Mouse (Mus musculus): ENCODE results near the gene Gm20532. TPM values are rescaled to one million over a fixed set of nuclear protein-coding genes. Genes with fewer than 3 reads are reported as not detected.

The Gm20532 gene
- polyA plus RNA-seq, 1 experiment from 2014 or later, result 0.28 TPM

DNA sequence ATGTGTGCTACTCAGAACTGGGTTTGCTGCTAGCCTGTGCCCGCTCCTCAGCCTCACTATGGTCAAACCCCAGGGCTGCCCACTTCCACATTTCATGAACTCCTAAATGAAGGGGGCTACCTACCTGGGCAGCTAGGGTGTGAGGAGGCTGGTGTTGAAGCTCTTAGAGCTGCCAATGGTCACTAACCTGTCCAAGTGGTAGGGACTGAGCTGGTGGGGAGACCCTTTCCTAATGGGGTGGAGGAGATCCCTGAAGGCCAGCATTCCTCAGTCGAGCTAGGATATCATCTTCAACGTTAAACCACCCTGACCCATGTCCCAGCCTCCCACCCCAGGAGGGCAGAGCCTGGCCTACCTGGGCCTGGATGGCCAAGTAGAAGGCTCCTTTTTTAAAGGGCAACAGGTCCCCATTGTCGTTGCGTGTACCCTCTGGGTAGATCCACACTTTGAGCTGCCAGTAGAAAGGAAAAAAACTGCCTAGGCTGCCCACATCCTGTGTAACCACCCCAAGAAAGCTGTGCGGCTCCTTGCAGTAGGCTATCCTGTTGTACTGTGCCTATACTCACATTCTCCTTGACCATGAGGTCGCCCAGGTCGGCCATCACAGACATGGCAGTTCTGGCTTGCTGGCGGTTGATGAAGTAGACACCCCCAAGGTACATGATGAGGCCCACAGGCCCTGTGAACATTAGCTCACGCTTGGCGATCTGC is 9.4 kb downstream of the Gm20532 start:
- no peak overlapping the region for H3K4me3 ChIP-seq
- H3K4me1 ChIP-seq (replicated peaks), result peaks cover 6% of the 10 kb centered on the region; the same call in 1 of the 2 replicates
- no peaks in the 10 kb centered on the region for H3K9me3 ChIP-seq (replicated peaks)
- ATAC-seq (ENCODE audit: insufficient number of reproducible peaks, low FRiP score), result peak; percentile 17; the same call in 1 of the 2 replicates
- no peak overlapping the region for H3K9ac ChIP-seq
- H3K27me3 ChIP-seq (replicated peaks), result no peaks in the 10 kb centered on the region
- H3K27ac ChIP-seq (ENCODE audit: poor library complexity, severe bottlenecking), result no peak overlapping the region
- H3K36me3 ChIP-seq, result peaks cover 43% of the 10 kb centered on the region
- H3K4me2 ChIP-seq, result no peak overlapping the region
- WGBS, result 73% methylated on average over 11 of the region's 11 CpGs

DNA sequence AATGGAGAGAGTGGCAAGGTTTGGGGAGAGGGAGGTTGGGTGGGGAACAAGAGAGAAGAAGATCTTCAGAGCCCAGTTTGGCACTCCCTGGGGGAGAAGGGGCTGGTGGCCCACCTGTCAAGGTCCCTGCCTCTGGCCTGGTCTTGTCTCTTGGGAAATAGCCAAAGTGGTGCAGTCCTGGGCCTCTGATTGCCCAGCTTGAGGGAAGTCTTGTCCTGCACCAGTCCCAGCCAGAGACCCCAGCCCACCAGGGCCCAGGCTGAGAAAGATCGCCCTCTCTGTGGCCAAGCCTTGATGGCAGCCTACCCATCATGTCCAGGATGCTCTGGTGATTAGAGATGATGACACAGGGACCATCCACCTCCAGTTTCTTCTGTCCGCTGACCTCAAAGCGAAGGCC is 10.5 kb downstream of the Gm20532 start:
- WGBS, result 89% methylated on average over 3 of the region's 3 CpGs
- H3K36me3 ChIP-seq, result peaks cover 33% of the 10 kb centered on the region
- H3K4me3 ChIP-seq, result no peak overlapping the region
- no peak overlapping the region for H3K4me2 ChIP-seq
- no peak overlapping the region for H3K9ac ChIP-seq
- no peaks in the 10 kb centered on the region for H3K4me1 ChIP-seq (replicated peaks)
- H3K9me3 ChIP-seq (replicated peaks), result no peaks in the 10 kb centered on the region
- H3K27ac ChIP-seq (ENCODE audit: poor library complexity, severe bottlenecking), result no peak overlapping the region
- H3K27me3 ChIP-seq (replicated peaks), result no peaks in the 10 kb centered on the region
- no peak for ATAC-seq (ENCODE audit: insufficient number of reproducible peaks, low FRiP score)

DNA sequence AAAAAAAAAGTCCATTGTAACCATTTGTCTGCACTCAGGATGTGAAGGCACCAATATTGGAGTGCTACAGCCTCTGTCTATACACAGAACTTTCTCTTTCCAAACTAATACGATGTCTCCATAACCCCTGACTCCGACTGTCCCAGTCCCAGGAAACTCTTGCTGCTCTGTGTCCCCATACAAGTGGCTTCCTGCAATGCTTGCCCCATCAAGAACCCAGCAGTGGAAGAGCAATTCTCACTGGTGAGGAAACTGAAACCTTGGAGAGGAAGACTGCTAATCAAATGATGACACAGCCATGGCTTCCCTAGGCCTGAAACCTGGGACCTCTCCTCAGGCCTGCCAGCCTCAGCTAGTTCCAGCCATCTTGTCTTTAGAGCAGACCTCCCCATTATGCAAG is 11.4 kb downstream of the Gm20532 start:
- no peak for ATAC-seq (ENCODE audit: insufficient number of reproducible peaks, low FRiP score)
- 80% methylated on average over 2 of the region's 2 CpGs for WGBS
- Histone ChIP-seq H3K4me2 (no peak overlapping the region), H3K27me3 (replicated peaks) (no peaks in the 10 kb centered on the region), H3K4me1 (replicated peaks) (no peaks in the 10 kb centered on the region; the same call in 1 of the 2 replicates), H3K9ac (no peak overlapping the region), H3K27ac (ENCODE audit: poor library complexity, severe bottlenecking) (no peak overlapping the region), H3K4me3 (no peak overlapping the region), H3K36me3 (peaks cover 24% of the 10 kb centered on the region), H3K9me3 (replicated peaks) (no peaks in the 10 kb centered on the region)

DNA sequence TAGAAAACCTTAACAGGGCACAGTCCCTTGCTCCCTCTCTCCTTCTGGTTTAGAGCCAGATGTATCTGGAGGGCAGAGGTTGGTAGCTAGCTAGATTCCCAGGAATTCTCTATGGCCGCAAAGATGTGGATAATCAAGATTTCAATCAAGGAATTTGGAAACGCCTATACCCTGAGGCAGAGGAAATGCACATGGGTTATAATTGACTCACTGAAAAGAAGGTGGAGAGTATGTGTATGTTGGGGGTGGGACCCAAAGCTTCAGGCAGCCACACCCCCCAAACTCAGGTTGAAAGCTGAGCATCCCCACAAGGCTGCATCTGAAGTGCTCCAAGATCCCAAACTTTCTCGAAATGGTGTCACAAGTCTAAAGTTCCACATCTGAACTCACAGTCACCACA is 12.0 kb downstream of the Gm20532 start:
- 68% methylated on average over 3 of the region's 3 CpGs for WGBS
- no peak for ATAC-seq (ENCODE audit: insufficient number of reproducible peaks, low FRiP score)

DNA sequence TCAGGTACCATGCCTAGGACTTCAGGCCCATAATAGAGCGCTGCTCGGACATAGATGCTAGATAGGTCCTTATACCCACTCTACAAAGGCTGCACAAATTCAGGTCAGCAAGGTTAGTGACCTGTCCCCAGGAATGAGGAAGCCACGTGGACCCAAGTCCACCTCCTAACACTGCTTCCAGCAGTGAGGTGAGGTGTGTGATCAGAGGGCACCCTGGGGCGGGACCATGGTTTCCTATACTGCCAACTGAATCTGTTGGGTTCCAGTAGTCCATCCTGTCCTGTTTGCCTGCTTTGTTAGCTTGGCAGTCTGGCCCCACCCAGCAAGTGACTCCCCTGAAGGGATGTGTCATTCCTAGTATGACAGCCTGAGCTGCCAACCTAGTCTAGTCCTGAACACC is 13.5 kb downstream of the Gm20532 start:
- peaks cover 6% of the 10 kb centered on the region; the same call in 1 of the 2 replicates for H3K36me3 ChIP-seq
- no peak overlapping the region for H3K9ac ChIP-seq
- 88% methylated on average over 4 of the region's 4 CpGs for WGBS
- H3K27ac ChIP-seq (ENCODE audit: poor library complexity, severe bottlenecking), result no peak overlapping the region
- peaks cover 14% of the 10 kb centered on the region for H3K4me1 ChIP-seq (replicated peaks)
- no peaks in the 10 kb centered on the region for H3K9me3 ChIP-seq (replicated peaks)
- no peak for ATAC-seq (ENCODE audit: insufficient number of reproducible peaks, low FRiP score)
- H3K27me3 ChIP-seq (replicated peaks), result no peaks in the 10 kb centered on the region
- no peak overlapping the region for H3K4me3 ChIP-seq
- no peak overlapping the region for H3K4me2 ChIP-seq

More for the DNA sequence above, 12.0 kb downstream of the Gm20532 start:
- Histone ChIP-seq H3K9me3 (replicated peaks) (no peaks in the 10 kb centered on the region), H3K4me1 (replicated peaks) (peaks cover 6% of the 10 kb centered on the region), H3K9ac (no peak overlapping the region), H3K27ac (ENCODE audit: poor library complexity, severe bottlenecking) (no peak overlapping the region), H3K4me2 (no peak overlapping the region), H3K4me3 (no peak overlapping the region), H3K27me3 (replicated peaks) (no peaks in the 10 kb centered on the region), H3K36me3 (peaks cover 18% of the 10 kb centered on the region)

DNA sequence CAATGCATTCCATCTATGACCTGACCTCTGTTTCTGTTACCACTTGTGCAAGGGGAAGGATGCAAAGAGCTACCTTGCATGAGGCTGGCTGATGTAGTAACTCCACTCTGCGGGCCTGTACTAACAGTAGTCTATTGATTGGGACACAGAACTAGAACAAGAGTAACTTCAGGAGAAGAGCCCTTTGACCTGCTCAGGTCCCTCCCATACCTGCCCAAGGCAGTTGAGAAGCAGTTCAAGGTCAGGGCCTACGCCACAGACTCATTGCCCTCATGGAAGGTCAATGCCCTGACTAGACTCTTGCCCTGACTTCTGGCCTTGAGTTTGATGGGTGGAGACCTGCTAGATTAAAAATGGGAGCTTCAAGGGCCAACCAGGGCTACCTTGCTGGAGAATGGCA is 14.2 kb downstream of the Gm20532 start:
- Histone ChIP-seq H3K4me1 (replicated peaks) (peaks cover 14% of the 10 kb centered on the region), H3K9ac (no peak overlapping the region), H3K27me3 (replicated peaks) (no peaks in the 10 kb centered on the region), H3K9me3 (replicated peaks) (no peaks in the 10 kb centered on the region), H3K27ac (ENCODE audit: poor library complexity, severe bottlenecking) (no peak overlapping the region), H3K4me3 (no peak overlapping the region), H3K36me3 (peaks cover 6% of the 10 kb centered on the region; the same call in 1 of the 2 replicates), H3K4me2 (no peak overlapping the region)
- 81% methylated on average over 2 of the region's 2 CpGs for WGBS
- ATAC-seq (ENCODE audit: insufficient number of reproducible peaks, low FRiP score), result no peak

DNA sequence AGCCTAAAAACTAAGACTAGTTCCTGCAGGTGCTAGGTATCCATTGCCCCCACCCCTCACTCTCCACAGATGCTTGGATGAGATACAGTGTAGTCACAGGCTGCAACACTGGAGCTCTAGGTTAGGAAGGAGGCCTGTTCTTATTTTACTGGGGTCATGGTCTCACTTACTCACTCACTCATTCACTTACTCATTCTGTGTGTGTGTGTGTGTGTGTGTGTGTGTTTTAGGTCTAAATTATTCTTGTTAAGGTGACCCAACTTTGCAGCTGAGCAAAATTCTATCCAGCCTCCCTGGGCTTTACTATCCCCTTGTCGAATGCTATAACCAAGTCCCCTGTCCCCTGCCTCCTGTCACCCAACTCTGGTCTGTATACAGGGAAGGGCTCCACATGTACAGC is 15.2 kb downstream of the Gm20532 start:
- Histone ChIP-seq H3K9me3 (replicated peaks) (no peaks in the 10 kb centered on the region), H3K4me1 (replicated peaks) (peaks cover 21% of the 10 kb centered on the region), H3K27ac (ENCODE audit: poor library complexity, severe bottlenecking) (no peak overlapping the region), H3K4me3 (no peak overlapping the region), H3K36me3 (no peaks in the 10 kb centered on the region), H3K4me2 (no peak overlapping the region), H3K9ac (no peak overlapping the region), H3K27me3 (replicated peaks) (no peaks in the 10 kb centered on the region)
- ATAC-seq (ENCODE audit: insufficient number of reproducible peaks, low FRiP score), result no peak
- WGBS, result 96% methylated on average over 1 of the region's 1 CpGs

DNA sequence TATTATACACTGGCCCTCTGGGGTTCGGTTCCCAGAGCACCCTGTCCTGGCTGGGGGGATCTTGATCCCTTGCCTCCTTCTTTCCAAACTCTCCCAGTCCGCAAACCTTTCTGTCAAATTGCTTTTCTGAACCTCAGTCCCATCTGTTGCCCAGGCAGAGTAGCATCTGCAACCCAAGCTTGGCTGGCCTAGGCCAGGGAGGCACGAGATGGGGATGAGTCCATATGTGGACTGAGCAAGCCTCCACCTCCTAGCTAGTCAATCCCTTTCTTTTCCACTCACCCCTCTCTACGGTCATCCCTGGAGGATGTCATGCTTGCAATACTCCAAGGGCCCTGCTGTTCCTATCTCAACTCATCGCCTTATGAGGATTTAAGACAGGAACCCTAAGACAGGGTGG is 16.2 kb downstream of the Gm20532 start:
- WGBS, result 83% methylated on average over 5 of the region's 5 CpGs
- Histone ChIP-seq H3K9ac (no peak overlapping the region), H3K4me2 (peak overlapping the region; percentile 98), H3K9me3 (replicated peaks) (no peaks in the 10 kb centered on the region), H3K36me3 (no peaks in the 10 kb centered on the region), H3K27me3 (replicated peaks) (no peaks in the 10 kb centered on the region), H3K27ac (ENCODE audit: poor library complexity, severe bottlenecking) (no peak overlapping the region), H3K4me1 (replicated peaks) (peaks cover 31% of the 10 kb centered on the region), H3K4me3 (no peak overlapping the region)
- ATAC-seq (ENCODE audit: insufficient number of reproducible peaks, low FRiP score), result no peak

DNA sequence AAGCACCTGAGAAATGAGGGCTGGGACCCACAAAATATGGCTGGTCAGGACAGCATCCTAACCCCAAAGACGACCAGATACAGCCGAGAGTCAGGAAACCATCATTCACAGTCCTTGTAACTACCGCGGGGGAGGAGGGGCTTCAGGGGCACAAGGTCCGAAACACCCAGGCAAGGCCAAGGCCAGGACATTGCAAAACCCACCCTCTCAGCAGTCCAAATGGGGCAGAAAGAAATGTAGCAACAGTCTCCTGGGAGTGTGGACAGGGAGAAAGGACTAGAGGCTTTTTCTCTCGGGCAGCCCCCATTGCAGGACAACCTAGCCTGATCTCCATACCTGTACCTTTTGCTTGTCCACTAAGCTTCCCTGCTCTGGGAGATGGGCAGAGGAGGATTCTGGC is 16.7 kb downstream of the Gm20532 start:
- WGBS, result 12% methylated on average over 6 of the region's 6 CpGs
- ATAC-seq (ENCODE audit: insufficient number of reproducible peaks, low FRiP score), result no peak
- 0 out of 2 replicates have a peak overlapping the region, but pooled peaks have one; percentile 72 for H3K27ac ChIP-seq (ENCODE audit: poor library complexity, severe bottlenecking)

DNA sequence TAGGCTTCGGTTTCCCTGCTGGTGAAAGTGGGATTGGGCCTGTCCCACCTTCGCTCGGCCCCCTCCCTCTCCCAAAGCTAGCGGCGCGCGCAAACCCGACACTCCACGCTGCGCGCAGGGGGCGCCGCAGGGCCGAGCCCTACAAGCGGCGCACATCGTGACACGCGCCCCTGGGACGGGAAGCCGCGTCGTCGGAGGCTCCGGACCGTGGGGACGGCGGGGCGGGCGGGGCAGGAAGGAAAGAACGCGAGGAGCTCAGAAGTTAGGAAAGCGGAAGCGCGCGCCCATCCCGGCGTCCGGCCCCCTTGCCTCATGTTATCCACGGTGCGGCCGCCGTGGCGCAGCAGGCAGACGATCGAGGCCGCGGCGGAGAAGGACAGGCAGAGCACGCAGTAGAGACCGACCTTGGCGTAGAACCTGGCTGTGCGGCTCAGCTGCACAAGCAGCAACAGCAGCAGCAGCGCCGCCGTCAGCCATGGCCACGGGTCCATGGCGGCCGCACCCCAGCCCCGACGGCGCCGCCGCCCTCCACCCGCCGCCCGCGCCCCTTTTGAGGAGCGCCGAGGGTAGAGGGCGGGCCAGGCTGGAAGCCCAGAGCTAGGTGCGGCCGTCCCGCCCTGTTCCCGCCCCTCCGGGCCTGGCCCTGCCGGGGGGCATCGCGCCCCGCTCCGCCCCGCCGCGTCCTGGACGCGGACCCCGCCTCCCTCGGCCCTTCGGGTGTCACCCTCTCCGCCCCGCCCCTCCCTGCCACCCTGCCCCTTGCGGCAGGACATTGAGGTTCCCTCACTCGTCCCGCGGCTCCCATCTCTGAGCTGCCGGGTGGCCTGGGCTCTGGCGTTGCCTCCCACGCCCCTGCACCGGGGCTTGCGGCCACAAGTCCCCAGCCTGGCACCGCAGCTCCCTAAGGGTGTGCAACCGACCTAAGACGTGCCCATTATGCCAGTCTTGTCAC is 17.6 kb downstream of the Gm20532 start, which contains the start of gene Agpat2:
Gene Agpat2 (minus strand): TSS at position 698 of the 952 bp plus-strand sequence.
- Histone ChIP-seq H3K9me3 (replicated peaks) (no peaks in the 10 kb centered on the region), H3K4me2 (peak within 1 kb of the TSS; percentile 98), H3K9ac (peak within 1 kb of the TSS; percentile 87), H3K27me3 (replicated peaks) (no peaks in the 10 kb centered on the region), H3K4me1 (replicated peaks) (peaks cover 36% of the 10 kb centered on the region), H3K27ac (ENCODE audit: poor library complexity, severe bottlenecking) (peak within 1 kb of the TSS; percentile 72), H3K36me3 (no peaks in the 10 kb centered on the region), H3K4me3 (peak within 1 kb of the TSS; percentile 83)
- WGBS, result under 1% methylated on average over 81 of the region's 103 CpGs
- ATAC-seq (ENCODE audit: insufficient number of reproducible peaks, low FRiP score), result peak; percentile 83

More for the DNA sequence above, 16.7 kb downstream of the Gm20532 start:
- Histone ChIP-seq H3K36me3 (no peaks in the 10 kb centered on the region), H3K4me1 (replicated peaks) (peaks cover 36% of the 10 kb centered on the region), H3K27me3 (replicated peaks) (no peaks in the 10 kb centered on the region), H3K9me3 (replicated peaks) (no peaks in the 10 kb centered on the region), H3K4me2 (peak overlapping the region; percentile 98), H3K9ac (peak overlapping the region; percentile 87), H3K4me3 (peak overlapping the region; percentile 83)

DNA sequence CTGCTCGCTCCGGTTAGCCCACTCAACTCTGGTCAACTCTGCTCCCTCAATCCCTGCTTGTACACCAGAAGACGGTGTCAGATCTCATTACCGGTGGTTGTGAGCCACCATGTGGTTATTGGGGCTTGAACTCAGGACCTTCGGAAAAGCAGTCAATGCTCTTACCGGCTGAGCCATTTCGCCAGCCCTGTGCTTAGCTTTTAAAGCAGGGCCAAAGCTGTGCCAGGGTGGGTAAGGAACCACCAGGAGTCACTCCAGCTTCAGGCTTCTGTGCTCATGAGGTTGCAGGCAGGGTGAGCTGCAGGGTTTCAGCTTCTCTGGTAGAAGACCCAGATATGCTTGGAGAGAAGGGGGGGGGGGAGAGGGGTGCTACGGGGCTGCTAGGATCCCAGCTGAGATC is 18.9 kb downstream of the Gm20532 start:
- H3K27me3 ChIP-seq (replicated peaks), result no peaks in the 10 kb centered on the region
- H3K4me2 ChIP-seq, result no peak overlapping the region
- no peak overlapping the region for H3K4me3 ChIP-seq
- H3K9ac ChIP-seq, result no peak overlapping the region
- no peak overlapping the region for H3K27ac ChIP-seq (ENCODE audit: poor library complexity, severe bottlenecking)
- no peak for ATAC-seq (ENCODE audit: insufficient number of reproducible peaks, low FRiP score)
- H3K9me3 ChIP-seq (replicated peaks), result no peaks in the 10 kb centered on the region
- H3K4me1 ChIP-seq (replicated peaks), result peaks cover 36% of the 10 kb centered on the region
- H3K36me3 ChIP-seq, result no peaks in the 10 kb centered on the region
- WGBS, result 85% methylated on average over 8 of the region's 8 CpGs
